Mouse (Mus musculus) midbrain, postnatal 0 days (tissue): ENCODE measurements around the gene Hist1h2bj. TPM values are rescaled to one million over a fixed set of nuclear protein-coding genes. Genes with fewer than 3 reads are reported as not detected.
"Not testable (repeated sequence)": the region's sequence is repeated elsewhere in the genome, so short reads cannot be mapped to it uniquely, and the experiment has no call there.

ENCODE experiments used
- ATAC-seq: fragments of 200-750 bp; cut with Nextera tagmentation; 2 replicates; pipeline ENCODE4 v1.8.0; 2017; ENCODE audit warnings: moderate number of reproducible peaks, mild to moderate bottlenecking, moderate TSS enrichment, moderate library complexity; ENCODE audit not compliant: low FRiP score
- DNase-seq: peaks from one replicate; pipeline ENCODE4 v3.0.0-alpha.2; 2015; ENCODE audit warnings: low spot score
- H3K27ac ChIP-seq: fragments of 300-500 bp; sonication (generic); 2 replicates; pipeline ENCODE4 v1.5.1; 2014; ENCODE audit warnings: low read depth, mild to moderate bottlenecking, low read length, mixed read lengths
- H3K27me3 ChIP-seq: fragments of 300-500 bp; sonication (generic); 2 replicates; pipeline ENCODE4 v1.6.1; 2014; ENCODE audit warnings: low read length, control low read depth, mixed read lengths; ENCODE audit not compliant: insufficient read depth
- H3K36me3 ChIP-seq: fragments of 300-500 bp; sonication (generic); 2 replicates; pipeline ENCODE4 v1.6.1; 2014; ENCODE audit warnings: low read length, control low read depth, mixed read lengths; ENCODE audit not compliant: insufficient read depth
- H3K4me1 ChIP-seq: fragments of 300-500 bp; sonication (generic); 2 replicates; pipeline ENCODE4 v1.6.1; 2014; ENCODE audit warnings: mild to moderate bottlenecking, control low read depth, antibody characterized with exemption, low read length, mixed read lengths; ENCODE audit not compliant: insufficient read depth
- H3K4me2 ChIP-seq: fragments of 300-500 bp; sonication (generic); 2 replicates; pipeline ENCODE4 v1.6.1; 2014; ENCODE audit warnings: low read depth, mild to moderate bottlenecking, low read length, mixed read lengths; ENCODE audit not compliant: poor library complexity, severe bottlenecking
- H3K4me3 ChIP-seq: fragments of 300-500 bp; sonication (generic); 2 replicates; pipeline ENCODE4 v1.5.1; 2014; ENCODE audit warnings: low read depth, mild to moderate bottlenecking, low read length, moderate library complexity
- H3K9ac ChIP-seq: fragments of 300-500 bp; sonication (generic); replicated peaks from 2 replicates; pipeline ENCODE4 v1.6.1; 2014; ENCODE audit warnings: mild to moderate bottlenecking, low read length, moderate library complexity, mixed read lengths; ENCODE audit not compliant: poor library complexity, severe bottlenecking
- H3K9me3 ChIP-seq: fragments of 300-500 bp; sonication (generic); 2 replicates; pipeline ENCODE4 v1.6.1; 2016; ENCODE audit warnings: low read length, control low read depth
- CTCF ChIP-seq: IDR thresholded peaks from 2 replicates; pipeline ENCODE4 v1.5.1; 2016; ENCODE audit warnings: antibody characterized with exemption, mild to moderate bottlenecking
- WGBS: fragments of 180-500 bp; shearing (Covaris S2); extraction: QIAGEN DNeasy Blood & Tissue Kit; methylation state at CpG from one replicate; pipeline ENCODE4 v1.1.7; 2014; 5-methylcytosine and 5-hydroxymethylcytosine counted together
- polyA plus RNA-seq: library from polyadenylated mRNA; unstranded; fragments of >200 nt; fragmentation: Nextera tagmentation; extraction: Ambion mirVana; gene quantifications from 2 replicates; pipeline ENCODE4 v1.2.1, GENCODE M21; 2015
- total RNA-seq: library from RNA; depleted of rRNA; stranded (reverse); fragments of >200 nt; gene quantifications from 2 replicates; pipeline ENCODE4 v1.2.3, GENCODE M21; 2014

Gene Hist1h2bj
- total and polyA plus RNA-seq, 2 experiments from 2014 or later: 3.2 to 335 TPM

GRCm38 (mm10) chr13:22029928-22030327 lies 13.1 kb upstream of the Hist1h2bj start:
- H3K4me2 ChIP-seq: no peak overlapping the region
- DNase-seq: no peak
- H3K4me3 ChIP-seq: no peak overlapping the region

GRCm38 (mm10) chr13:22030493-22030892 lies 12.5 kb upstream of the Hist1h2bj start:
- H3K36me3 ChIP-seq: no peaks in the 10 kb centered on the region
- DNase-seq (peak; percentile 62), ATAC-seq (no peak)
- TF ChIP-seq CTCF: peak; percentile 62
- no peak overlapping the region for H3K4me3 ChIP-seq
- no peak overlapping the region for H3K27ac ChIP-seq
- H3K4me2 ChIP-seq: no peak overlapping the region
- H3K9ac ChIP-seq: no peak overlapping the region
- H3K4me1 ChIP-seq: no peaks in the 10 kb centered on the region
- no peaks in the 10 kb centered on the region for H3K27me3 ChIP-seq
- no peaks in the 10 kb centered on the region for H3K9me3 ChIP-seq
- WGBS: 12% methylated on average over 4 of the region's 4 CpGs

More at GRCm38 (mm10) chr13:22029928-22030327, 13.1 kb upstream of the Hist1h2bj start:
- no peak for ATAC-seq
- no peak overlapping the region for H3K27ac ChIP-seq
- no peak for TF ChIP-seq CTCF
- no peak overlapping the region for H3K9ac ChIP-seq
- H3K36me3 ChIP-seq: no peaks in the 10 kb centered on the region
- WGBS: 27% methylated on average over 8 of the region's 8 CpGs
- H3K4me1 ChIP-seq: no peaks in the 10 kb centered on the region
- no peaks in the 10 kb centered on the region for H3K27me3 ChIP-seq
- no peaks in the 10 kb centered on the region for H3K9me3 ChIP-seq

- H3K36me3 ChIP-seq: no peaks in the 10 kb centered on the region
- no peak overlapping the region for H3K27ac ChIP-seq
- 48% methylated on average over 5 of the region's 5 CpGs for WGBS
- TF ChIP-seq CTCF: no peak
- ATAC-seq (no peak), DNase-seq (no peak)
- no peak overlapping the region for H3K4me3 ChIP-seq
- H3K27me3 ChIP-seq: no peaks in the 10 kb centered on the region
- H3K4me2 ChIP-seq: no peak overlapping the region; the same call in 1 of the 2 replicates
- H3K4me1 ChIP-seq: peaks cover 7% of the 10 kb centered on the region; the same call in 1 of the 2 replicates
- no peaks in the 10 kb centered on the region for H3K9me3 ChIP-seq
- H3K9ac ChIP-seq: no peak overlapping the region
These were observed 9.1 kb upstream of the Hist1h2bj start for GRCm38 (mm10) chr13:22033741-22034442.

GRCm38 (mm10) chr13:22034443-22035266 lies 8.4 kb upstream of the Hist1h2bj start:
- TF ChIP-seq CTCF: no peak
- Histone ChIP-seq H3K27ac (no peak overlapping the region), H3K4me1 (peaks cover 7% of the 10 kb centered on the region; the same call in 1 of the 2 replicates), H3K4me2 (peak overlapping the region; percentile 50), H3K9me3 (no peaks in the 10 kb centered on the region), H3K9ac (0 out of 2 replicates have a peak overlapping the region, but pooled peaks have one; percentile 13), H3K36me3 (no peaks in the 10 kb centered on the region), H3K4me3 (peak overlapping the region; percentile 35), H3K27me3 (no peaks in the 10 kb centered on the region)
- peak; percentile 68; the same call in 1 of the 2 replicates for ATAC-seq
- no peak for DNase-seq
- WGBS: under 1% methylated on average over 9 of the region's 14 CpGs

- ATAC-seq: peak; percentile 98
- 0% methylated on average over 21 of the region's 69 CpGs for WGBS
- H3K27ac ChIP-seq, H3K4me1 ChIP-seq, H3K36me3 ChIP-seq, H3K27me3 ChIP-seq, H3K9me3 ChIP-seq: not testable (repeated sequence)
- peak; percentile 98 for DNase-seq
- peak within 1 kb of the TSS; percentile 57 for H3K4me2 ChIP-seq
- 0 out of 2 replicates have a peak within 1 kb of the TSS, but pooled peaks have one; percentile 13 for H3K9ac ChIP-seq
- peak within 1 kb of the TSS; percentile 35 for H3K4me3 ChIP-seq
These were observed 7.5 kb upstream of the Hist1h2bj start, which contains the start of the genes Hist1h2ah and Hist1h2bk for GRCm38 (mm10) chr13:22035267-22036148. Hist1h2ah (minus strand) TSS chr13:22035568. Hist1h2bk (plus strand) TSS chr13:22035870.
